Mouse (Mus musculus): ENCODE data around the gene Exosc8.

The Exosc8 gene

DNA sequence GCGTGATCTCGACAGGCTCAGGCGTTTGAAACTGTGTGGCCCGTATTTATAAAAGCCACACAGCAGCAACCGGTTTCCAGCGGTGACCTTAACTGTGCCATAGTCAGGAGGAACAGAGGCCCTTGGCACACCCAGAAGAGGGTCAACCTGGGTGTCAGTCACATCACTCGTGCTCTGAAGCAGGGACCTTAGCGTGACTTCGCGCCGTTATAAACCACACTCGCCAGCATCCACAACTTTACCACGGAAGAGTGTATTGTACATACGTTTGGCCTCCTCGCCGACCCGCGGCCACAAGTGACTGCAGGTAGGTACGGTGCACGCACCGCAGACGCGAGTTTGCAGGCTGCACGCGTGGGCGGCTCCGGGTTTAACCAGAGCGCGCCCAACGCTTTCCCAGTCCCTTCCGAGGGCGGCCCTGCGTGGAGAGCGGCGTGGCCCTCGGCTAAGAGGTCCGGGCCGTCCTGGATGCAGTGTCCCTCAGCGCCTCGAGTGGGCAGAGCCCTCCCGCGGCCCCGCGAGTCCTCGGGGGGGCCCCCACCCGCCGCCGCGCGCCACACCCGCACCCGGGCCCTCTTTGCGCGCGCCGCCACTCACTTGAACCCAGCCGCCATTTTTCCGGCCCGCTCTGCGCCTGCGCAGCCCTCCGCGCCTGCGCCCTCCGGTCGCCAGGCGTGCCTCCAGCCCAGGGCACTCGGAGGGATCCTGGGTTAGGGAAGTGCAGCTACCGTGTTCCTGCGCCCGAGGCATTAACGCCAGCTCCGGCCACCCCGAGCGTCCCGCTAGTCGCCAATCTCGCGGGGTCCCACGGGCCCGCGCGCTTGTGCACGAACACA, 564 bp downstream of the Exosc8 start:
- DNase-seq = peak; percentile 99

- DNase-seq = no peak
Observed at GRCm38 (mm10) chr3:54732371-54732770, 2.8 kb downstream of the Exosc8 start.

- DNase-seq = no peak
Observed at GRCm38 (mm10) chr3:54731626-54732150, 3.5 kb downstream of the Exosc8 start.

DNA sequence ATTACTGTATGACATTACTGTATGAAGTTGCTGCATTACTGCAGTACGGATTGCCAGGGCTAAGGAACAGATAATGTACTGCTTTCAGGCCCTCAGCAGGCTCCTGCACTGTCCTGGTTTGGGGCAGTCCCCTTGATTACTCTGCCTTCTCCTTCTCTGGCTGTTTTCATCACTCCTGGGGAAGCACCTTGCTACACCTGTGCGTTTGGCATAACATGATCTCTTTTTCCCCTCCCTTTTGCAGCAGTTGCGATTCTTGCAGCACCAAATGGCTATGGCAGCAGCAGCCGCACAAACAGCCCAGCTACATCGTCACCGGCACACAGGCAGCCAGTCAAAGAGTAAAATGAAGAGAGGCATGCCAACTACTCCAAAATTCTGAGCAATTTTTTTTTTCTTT, 7.1 kb downstream of the Exosc8 start:
- DNase-seq = peak; percentile 83

DNA sequence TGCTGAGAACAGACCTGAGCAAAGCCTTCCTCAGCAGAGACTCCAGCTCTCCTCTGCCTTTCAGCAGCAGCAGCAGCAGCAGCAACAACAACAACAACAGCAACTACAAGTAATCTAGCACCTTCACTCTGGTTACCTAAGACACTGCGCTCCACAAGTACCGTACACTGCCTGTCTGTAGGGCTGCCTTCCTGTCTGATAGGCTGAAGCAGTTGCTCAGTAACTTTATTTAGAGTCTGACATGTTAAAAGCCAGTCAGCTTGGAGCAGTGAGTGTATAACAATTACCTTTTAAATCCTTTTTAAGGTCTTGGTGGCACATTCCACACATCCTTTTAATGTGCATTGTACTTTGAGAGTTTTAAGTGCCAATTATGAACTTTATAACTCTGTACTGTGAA, 7.6 kb downstream of the Exosc8 start:
- DNase-seq = peak; percentile 17

DNA sequence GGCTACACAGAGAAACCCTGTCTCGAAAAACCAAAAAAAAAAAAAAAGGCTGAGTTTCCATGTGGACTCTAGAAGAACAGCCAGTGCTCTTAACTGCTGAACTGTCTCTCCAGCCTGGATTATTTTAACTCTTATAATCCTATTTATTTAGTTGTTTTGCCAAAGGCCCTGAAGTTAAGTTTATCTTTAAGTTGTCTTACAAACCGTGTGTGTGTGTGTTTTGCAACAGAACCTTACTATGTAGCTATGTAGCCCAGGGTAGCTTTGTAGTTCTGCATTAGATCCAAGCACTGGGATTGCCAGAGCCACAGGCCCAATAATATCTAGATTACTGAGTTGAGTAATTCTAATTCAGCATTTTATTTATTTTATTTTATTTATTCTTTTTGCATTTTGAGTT, 9.8 kb downstream of the Exosc8 start:
- DNase-seq = no peak

DNA sequence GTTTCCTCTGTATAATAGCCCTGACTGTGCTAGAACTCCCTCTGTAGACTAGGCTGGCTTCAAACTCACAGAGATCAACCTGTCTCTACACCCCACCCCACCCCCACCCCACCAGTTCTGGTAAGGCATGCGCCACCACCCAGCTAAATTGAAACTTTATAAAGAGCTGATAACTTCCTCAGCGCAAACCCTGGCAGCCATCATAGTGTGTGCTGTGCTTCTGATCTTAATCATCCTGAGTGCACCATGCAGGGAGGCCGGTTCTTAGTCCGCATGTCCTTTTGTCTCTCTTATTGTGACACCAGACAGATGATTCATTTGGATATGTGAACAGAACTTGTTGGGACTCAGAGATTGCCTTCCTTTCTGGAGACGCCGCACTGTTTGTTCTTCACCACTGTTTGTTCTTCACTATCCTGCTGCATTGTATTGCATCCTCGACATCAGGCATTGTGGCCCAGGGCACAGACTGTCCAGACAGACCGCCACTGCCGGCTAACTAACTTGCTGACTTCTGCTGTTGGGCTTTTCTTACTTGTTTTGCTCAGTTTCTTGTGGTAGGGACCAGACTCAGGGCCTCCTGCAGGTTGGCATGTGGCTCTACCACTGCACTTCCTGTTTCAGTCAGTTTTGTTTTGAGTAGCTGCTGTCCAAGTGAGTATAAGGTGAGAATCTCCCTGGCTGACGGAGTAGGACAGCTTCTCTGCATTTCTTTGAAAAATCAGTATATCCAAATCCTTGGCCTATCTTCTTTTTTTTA, 11.3 kb downstream of the Exosc8 start:
- DNase-seq = peak; percentile 88

- peak; percentile 89 for DNase-seq
Observed at GRCm38 (mm10) chr3:54718947-54719346, 16.2 kb downstream of the Exosc8 start.

GRCm38 (mm10) chr3:54717348-54717747, 17.8 kb downstream of the Exosc8 start:
- peak; percentile 75 for DNase-seq

DNA sequence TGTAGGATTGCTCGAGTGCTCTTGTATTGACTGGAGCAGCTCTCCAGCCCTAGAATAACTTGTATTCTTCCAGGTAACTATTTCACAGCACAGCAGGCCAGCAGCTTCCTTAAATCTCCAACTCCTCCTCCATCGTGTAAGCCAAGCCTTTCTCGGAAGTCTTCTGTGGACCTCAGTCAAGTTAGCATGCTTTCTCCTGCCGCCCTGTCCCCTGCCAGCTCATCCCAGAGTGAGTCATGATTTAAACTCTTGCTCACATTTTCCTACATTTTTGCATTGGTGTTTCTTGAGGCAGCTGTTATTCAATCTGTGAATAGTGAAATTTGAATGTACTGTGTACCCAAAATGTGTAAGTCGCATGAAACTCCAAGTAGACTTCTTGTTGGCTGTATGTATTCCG, 19.7 kb downstream of the Exosc8 start:
- DNase-seq = peak; percentile 52

DNA sequence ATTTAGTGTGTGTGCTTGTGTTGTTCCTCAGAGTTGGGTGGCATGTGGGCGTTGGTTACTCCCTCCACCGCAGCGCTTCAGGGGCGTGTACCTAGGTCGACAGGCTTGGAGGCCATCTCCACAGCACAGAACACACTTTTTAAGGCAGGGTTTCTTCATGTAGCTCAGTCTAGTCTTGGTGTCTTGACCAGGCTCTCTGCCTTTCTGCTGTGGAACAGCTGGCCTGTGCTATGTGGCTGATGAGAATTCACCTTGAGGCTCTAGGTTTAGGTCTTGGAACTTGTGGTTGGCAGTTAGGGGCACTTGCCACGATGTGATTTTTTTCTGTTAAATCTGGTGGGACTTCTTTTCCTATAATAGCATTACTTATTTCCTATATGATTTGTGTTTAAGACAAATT, 20.9 kb downstream of the Exosc8 start, which contains the start of gene Gm21958:
Gene Gm21958 (minus strand): TSS at position 101 of the 400 bp plus-strand sequence.
- peak; percentile 60 for DNase-seq

GRCm38 (mm10) chr3:54708972-54709371, 26.2 kb downstream of the Exosc8 start:
- DNase-seq = peak; percentile 94

DNA sequence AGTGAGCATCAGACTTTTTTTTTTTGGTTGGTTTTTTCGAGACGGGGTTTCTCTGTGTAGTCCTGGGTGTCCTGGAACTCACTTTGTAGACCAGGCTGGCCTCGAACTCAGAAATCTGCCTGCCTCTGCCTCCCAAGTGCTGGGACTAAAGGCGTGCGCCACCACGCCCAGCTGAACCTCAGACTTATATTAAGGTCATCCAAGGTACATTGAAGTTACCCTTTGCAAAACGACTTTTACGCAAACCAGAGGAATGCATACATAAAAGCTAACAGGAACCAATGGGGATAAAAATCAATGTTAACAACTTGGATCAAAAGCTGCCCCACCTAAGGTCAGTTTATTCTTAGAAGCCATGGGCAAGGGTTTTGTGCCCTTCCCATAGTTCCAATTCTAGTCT, 31.1 kb downstream of the Exosc8 start:
- DNase-seq = peak; percentile 61

DNA sequence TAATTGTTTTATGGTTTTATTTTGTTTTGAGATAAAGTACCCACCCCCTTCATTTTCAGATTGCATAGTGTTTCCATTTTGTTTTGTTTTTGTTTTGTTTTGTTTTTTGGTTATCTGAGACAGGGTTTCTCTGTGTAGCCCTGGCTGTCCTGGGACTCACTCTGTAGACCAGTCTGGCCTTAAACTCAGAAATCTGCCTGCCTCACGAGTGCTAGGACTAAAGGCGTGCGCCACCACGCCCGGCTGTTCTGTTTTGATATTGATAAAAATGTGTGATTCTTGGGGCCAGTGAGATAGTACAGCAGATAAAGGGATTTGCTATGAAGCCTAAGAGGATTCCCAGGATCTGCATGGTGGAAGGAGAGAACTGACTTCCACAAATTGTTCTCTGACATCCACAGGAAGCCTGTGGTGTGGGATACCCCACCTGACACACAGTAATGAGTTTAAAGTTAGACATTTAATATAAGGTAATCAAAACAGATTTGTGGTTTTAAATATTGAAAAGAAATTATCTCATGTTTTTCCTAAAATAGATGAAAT, 35.4 kb downstream of the Exosc8 start:
- DNase-seq = peak; percentile 79

- no peak for DNase-seq
Observed at GRCm38 (mm10) chr3:54693056-54693415, 42.2 kb downstream of the Exosc8 start.

DNA sequence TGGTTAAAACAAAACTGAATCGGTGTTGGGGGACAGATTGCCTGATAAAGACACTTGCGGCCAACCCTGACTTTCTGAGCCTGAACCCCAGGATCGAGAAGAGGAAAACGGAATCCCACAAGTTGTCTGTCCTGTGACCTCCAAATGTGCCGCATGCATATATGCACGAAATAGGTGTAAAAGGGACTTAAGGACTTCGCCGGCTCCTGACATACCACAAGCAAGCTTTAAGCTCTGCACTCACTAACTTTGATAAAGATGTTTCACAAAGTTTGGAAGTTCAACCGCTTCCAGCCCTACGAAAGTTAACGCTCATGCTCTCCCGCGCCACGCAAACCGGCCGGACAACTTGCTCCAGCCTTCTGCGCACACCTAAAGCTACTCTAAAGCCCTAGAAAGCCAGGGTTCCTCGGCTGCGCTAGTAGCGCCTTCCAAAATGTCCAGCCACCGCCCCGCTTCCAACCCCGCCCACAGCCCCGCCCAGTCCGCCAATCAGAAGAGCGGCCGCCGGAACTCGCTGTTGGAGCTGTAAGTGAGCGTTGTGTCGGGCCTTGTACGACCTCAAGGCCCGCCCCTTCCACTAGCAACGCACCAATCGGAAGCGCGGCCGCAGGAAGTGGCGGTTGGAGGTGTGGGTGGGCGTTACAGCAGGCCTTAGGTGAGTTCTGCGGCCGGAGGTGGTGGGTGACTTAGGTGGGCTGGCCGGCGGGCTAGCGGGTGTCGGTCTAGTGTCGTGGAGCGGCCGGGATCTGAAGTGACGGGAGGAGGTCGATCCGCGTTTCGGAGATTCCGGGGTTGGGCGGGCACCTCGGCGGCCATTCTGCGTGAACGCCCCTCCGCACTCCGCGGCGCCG, 42.8 kb downstream of the Exosc8 start, which contains the start of gene Supt20:
Gene Supt20 (plus strand): TSS at position 606 of the 854 bp plus-strand sequence.
- DNase-seq = peak; percentile 100

- no peak for DNase-seq
Observed at GRCm38 (mm10) chr3:54689091-54689490, 46.1 kb downstream of the Exosc8 start.

DNA sequence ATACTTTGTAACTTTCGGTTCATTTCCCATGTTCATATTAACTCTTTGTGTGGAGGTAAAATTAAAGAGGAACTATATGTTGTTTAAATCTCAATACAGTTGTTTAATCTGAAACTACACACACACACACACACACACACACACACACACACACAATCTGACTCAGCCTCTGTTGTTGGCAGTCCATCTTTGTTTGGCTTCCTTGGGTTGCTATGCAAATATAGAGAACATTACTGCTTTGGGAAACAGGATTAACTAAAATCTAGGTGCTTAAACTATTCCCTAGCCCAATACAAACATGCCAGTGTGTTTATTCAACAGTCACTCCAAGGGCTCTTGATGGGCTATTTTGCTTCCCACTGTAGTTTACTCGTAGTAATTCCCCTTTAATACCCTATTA, 47.9 kb downstream of the Exosc8 start:
- DNase-seq = no peak

DNA sequence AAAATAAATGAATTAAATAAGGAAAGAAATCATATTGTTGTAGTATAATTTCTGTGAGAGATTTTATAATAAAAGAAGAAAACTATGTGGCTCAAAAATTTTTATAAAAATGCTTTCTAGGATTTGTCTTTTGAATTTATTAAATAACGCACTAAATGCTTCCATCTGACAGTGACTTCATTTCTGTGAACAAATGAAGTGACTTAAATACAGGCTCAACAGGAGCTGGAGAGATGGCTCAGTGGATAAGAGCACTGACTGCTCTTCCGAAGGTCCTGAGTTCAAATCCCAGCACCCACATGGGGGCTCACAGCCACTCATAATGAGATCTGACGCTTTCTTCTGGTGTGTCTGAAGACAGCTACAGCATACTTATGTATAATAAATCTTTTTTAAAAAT, 50.0 kb downstream of the Exosc8 start:
- no peak for DNase-seq

GRCm38 (mm10) chr3:54681310-54682204, 53.6 kb downstream of the Exosc8 start:
- peak; percentile 17 for DNase-seq

All from heart, adult 11 months (tissue).